Mouse (Mus musculus): ENCODE measurements around the gene Grid2. TPM values are rescaled to one million over a fixed set of nuclear protein-coding genes. Genes with fewer than 3 reads are reported as not detected.

Grid2 gene
- total RNA-seq, 4 experiments from 2014 or later = 20.9 to 24.0 (median 22.6) TPM

- no peak for DNase-seq (ENCODE audit: low spot score in 2 of 2)
These were observed 353.9 kb downstream of the Grid2 start for GRCm38 (mm10) chr6:63609570-63609969.

GRCm38 (mm10) chr6:63635970-63636369 lies 380.3 kb downstream of the Grid2 start:
- no peak for DNase-seq (ENCODE audit: low spot score in 2 of 2)

GRCm38 (mm10) chr6:63659423-63659822 lies 403.7 kb downstream of the Grid2 start:
- DNase-seq (ENCODE audit: low spot score in 2 of 2) = no peak

GRCm38 (mm10) chr6:63685689-63686088 lies 430.0 kb downstream of the Grid2 start:
- no peak for DNase-seq (ENCODE audit: low spot score in 2 of 2)

GRCm38 (mm10) chr6:63701684-63702083 lies 446.0 kb downstream of the Grid2 start:
- DNase-seq (ENCODE audit: low spot score in 2 of 2) = no peak

GRCm38 (mm10) chr6:63733740-63734139 lies 478.1 kb downstream of the Grid2 start:
- no peak for DNase-seq (ENCODE audit: low spot score in 2 of 2)

GRCm38 (mm10) chr6:63762535-63762934 lies 506.9 kb downstream of the Grid2 start:
- no peak for DNase-seq (ENCODE audit: low spot score in 2 of 2)

- DNase-seq (ENCODE audit: low spot score in 2 of 2) = no peak
These were observed 539.0 kb downstream of the Grid2 start for GRCm38 (mm10) chr6:63794679-63795078.

- no peak for DNase-seq (ENCODE audit: low spot score in 2 of 2)
These were observed 564.6 kb downstream of the Grid2 start for GRCm38 (mm10) chr6:63820236-63820635.

- peak in 1 of 2 experiments; percentile 9 for DNase-seq (ENCODE audit: low spot score in 2 of 2)
These were observed 607.0 kb downstream of the Grid2 start for GRCm38 (mm10) chr6:63862628-63863027.

GRCm38 (mm10) chr6:63877088-63877764 lies 621.5 kb downstream of the Grid2 start:
- DNase-seq (ENCODE audit: low spot score in 2 of 2) = no peak

- no peak for DNase-seq (ENCODE audit: low spot score in 2 of 2)
These were observed 622.2 kb downstream of the Grid2 start for GRCm38 (mm10) chr6:63877765-63878345.

- no peak for DNase-seq (ENCODE audit: low spot score in 2 of 2)
These were observed 639.0 kb downstream of the Grid2 start for GRCm38 (mm10) chr6:63894714-63895113.

GRCm38 (mm10) chr6:63898171-63898570 lies 642.5 kb downstream of the Grid2 start:
- DNase-seq (ENCODE audit: low spot score in 2 of 2) = no peak

- DNase-seq (ENCODE audit: low spot score in 2 of 2) = no peak
These were observed 661.4 kb downstream of the Grid2 start for GRCm38 (mm10) chr6:63917035-63917570.

GRCm38 (mm10) chr6:63921951-63922350 lies 666.3 kb downstream of the Grid2 start:
- DNase-seq (ENCODE audit: low spot score in 2 of 2) = no peak

GRCm38 (mm10) chr6:63931201-63931600 lies 675.5 kb downstream of the Grid2 start:
- no peak for DNase-seq (ENCODE audit: low spot score in 2 of 2)

GRCm38 (mm10) chr6:63946721-63947120 lies 691.0 kb downstream of the Grid2 start:
- DNase-seq (ENCODE audit: low spot score in 2 of 2) = no peak

- no peak for DNase-seq (ENCODE audit: low spot score in 2 of 2)
These were observed 708.1 kb downstream of the Grid2 start for GRCm38 (mm10) chr6:63963789-63964188.

- DNase-seq (ENCODE audit: low spot score in 2 of 2) = no peak
These were observed 708.6 kb downstream of the Grid2 start for GRCm38 (mm10) chr6:63964269-63964668.

GRCm38 (mm10) chr6:63964735-63965134 lies 709.1 kb downstream of the Grid2 start:
- DNase-seq (ENCODE audit: low spot score in 2 of 2) = no peak

- no peak for DNase-seq (ENCODE audit: low spot score in 2 of 2)
These were observed 790.4 kb downstream of the Grid2 start for GRCm38 (mm10) chr6:64046084-64046483.

GRCm38 (mm10) chr6:64046732-64047131 lies 791.1 kb downstream of the Grid2 start:
- DNase-seq (ENCODE audit: low spot score in 2 of 2) = no peak

All from left cerebral cortex, adult 8-10 months (tissue).